Mouse (Mus musculus) forebrain, postnatal 0 days (tissue): ENCODE results near the gene Mrvi1. TPM values are rescaled to one million over a fixed set of nuclear protein-coding genes. Genes with fewer than 3 reads are reported as not detected.
A peak's percentile ranks its signal among the peaks of the same experiment; 100 is the strongest.

ENCODE experiments used
- ATAC-seq: fragments of 200-750 bp; cut with Nextera tagmentation; 2 replicates; pipeline ENCODE4 v1.8.0; 2017; ENCODE audit warnings: mild to moderate bottlenecking, moderate library complexity
- DNase-seq: peaks from one replicate; pipeline ENCODE4 v3.0.0-alpha.2; 2015
- H3K27ac ChIP-seq: fragments of 300-500 bp; sonication (generic); 2 replicates; pipeline ENCODE4 v1.5.1; 2014; ENCODE audit warnings: low read depth, mild to moderate bottlenecking, antibody characterized with exemption, low read length, moderate library complexity, mixed read lengths
- H3K27me3 ChIP-seq: fragments of 300-500 bp; sonication (generic); 2 replicates; pipeline ENCODE4 v1.6.1; 2014; ENCODE audit warnings: mild to moderate bottlenecking, low read length, mixed read lengths; ENCODE audit not compliant: insufficient read depth
- H3K36me3 ChIP-seq: fragments of 300-500 bp; sonication (generic); 2 replicates; pipeline ENCODE4 v1.6.1; 2014; ENCODE audit warnings: mild to moderate bottlenecking, moderate library complexity; ENCODE audit not compliant: insufficient read depth
- H3K4me1 ChIP-seq: fragments of 300-500 bp; sonication (generic); 2 replicates; pipeline ENCODE4 v1.6.1; 2014; ENCODE audit warnings: antibody characterized with exemption; ENCODE audit not compliant: insufficient read depth
- H3K4me2 ChIP-seq: fragments of 300-500 bp; sonication (generic); 2 replicates; pipeline ENCODE4 v1.6.1; 2014; ENCODE audit warnings: low read depth, mild to moderate bottlenecking, moderate library complexity
- H3K4me3 ChIP-seq: fragments of 300-500 bp; sonication (generic); 2 replicates; pipeline ENCODE4 v1.5.1; 2014; ENCODE audit warnings: low read depth, low read length, mixed read lengths
- H3K9ac ChIP-seq: fragments of 300-500 bp; sonication (generic); 2 replicates; pipeline ENCODE4 v1.6.1; 2014; ENCODE audit warnings: mild to moderate bottlenecking
- H3K9me3 ChIP-seq: fragments of 300-500 bp; sonication (generic); 2 replicates; pipeline ENCODE4 v1.6.1; 2016; ENCODE audit warnings: low read length
- CTCF ChIP-seq: sonication (generic); IDR thresholded peaks from 2 replicates; pipeline ENCODE4 v1.5.1; 2016; ENCODE audit warnings: antibody characterized with exemption, control low read depth, low read depth
- WGBS: fragments of 180-500 bp; shearing (Covaris S2); extraction: QIAGEN DNeasy Blood & Tissue Kit; methylation state at CpG from one replicate; pipeline ENCODE4 v1.1.7; 2014; 5-methylcytosine and 5-hydroxymethylcytosine counted together
- polyA plus RNA-seq: library from polyadenylated mRNA; unstranded; fragments of >200 nt; fragmentation: Nextera tagmentation; extraction: Ambion mirVana; gene quantifications from 2 replicates; pipeline ENCODE4 v1.2.1, GENCODE M21; 2015
- total RNA-seq: library from RNA; depleted of rRNA; stranded (reverse); fragments of >200 nt; gene quantifications from 2 replicates; pipeline ENCODE4 v1.2.3, GENCODE M21; 2014

Mrvi1 gene
- total and polyA plus RNA-seq, 2 experiments from 2014 or later: 0.44 to 2.7 TPM

- 86% methylated on average over 2 of the region's 2 CpGs for WGBS
- Histone ChIP-seq H3K4me1 (no peaks in the 10 kb centered on the region), H3K36me3 (no peaks in the 10 kb centered on the region), H3K4me2 (no peak overlapping the region), H3K4me3 (no peak overlapping the region), H3K9ac (no peak overlapping the region), H3K9me3 (no peaks in the 10 kb centered on the region), H3K27me3 (no peaks in the 10 kb centered on the region), H3K27ac (no peak overlapping the region)
- no peak for TF ChIP-seq CTCF
- no peak for ATAC-seq
- DNase-seq: no peak
Observed at GRCm38 (mm10) chr7:110847321-110847720, 134.9 kb downstream of the Mrvi1 start.

DNA sequence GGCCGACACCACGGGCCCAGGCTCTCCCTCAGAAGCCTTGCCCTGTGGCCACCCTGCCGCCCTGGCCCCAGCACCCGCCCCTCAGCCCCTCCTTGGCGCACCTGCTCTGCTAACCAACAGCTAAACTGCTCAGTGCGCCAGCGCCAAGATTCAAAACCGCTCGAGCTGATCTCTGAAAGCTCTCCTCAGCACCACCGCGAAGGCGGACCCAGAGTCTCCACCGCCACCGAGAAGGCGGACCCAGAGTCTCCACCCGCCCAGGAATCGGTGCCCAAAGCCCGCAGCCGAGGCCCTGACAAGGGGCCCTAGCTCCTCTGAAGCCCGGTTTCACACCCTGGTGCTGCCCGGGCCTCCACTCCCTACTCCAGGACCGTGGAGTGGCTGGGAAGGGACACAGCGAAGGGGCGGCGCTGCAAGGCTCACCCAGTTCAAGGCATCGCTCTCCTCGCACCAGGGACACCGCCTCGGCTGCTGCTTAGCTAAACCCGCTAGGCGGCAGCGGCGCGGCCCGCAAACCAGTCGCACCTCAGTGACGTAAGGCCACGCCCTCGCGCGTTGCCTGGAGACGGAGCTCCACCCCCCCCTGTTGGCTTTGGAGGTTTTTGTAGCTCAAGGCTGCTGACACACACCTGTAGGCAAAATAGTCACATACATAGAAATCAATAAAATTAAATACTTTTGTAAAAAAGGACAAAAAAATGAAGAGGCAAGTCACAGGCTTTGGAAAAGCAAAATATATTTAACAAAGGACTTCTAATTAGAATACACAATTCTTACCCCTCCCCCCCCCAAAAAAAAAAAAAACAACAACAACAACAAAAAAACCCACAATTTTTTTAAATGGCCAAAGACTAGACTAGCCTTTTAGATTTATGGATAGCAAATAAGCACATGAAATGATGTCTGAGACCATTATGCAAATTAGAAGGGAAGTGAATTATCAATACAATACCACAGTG lies 138.1 kb downstream of the Mrvi1 start, which contains the start of gene Rnf141:
TSS of gene Rnf141 (minus strand) at position 542 of the 959 bp plus-strand sequence.
- ATAC-seq: peak; percentile 96
- DNase-seq: peak; percentile 96
- H3K27me3 ChIP-seq: no peaks in the 10 kb centered on the region
- WGBS: under 1% methylated on average over 42 of the region's 42 CpGs
- TF ChIP-seq CTCF: peak; percentile 81
- H3K4me2 ChIP-seq: peak within 1 kb of the TSS; percentile 80
- peak within 1 kb of the TSS; percentile 87 for H3K9ac ChIP-seq
- H3K9me3 ChIP-seq: no peaks in the 10 kb centered on the region
- no peaks in the 10 kb centered on the region for H3K36me3 ChIP-seq
- peak within 1 kb of the TSS; percentile 83 for H3K4me3 ChIP-seq
- peak within 1 kb of the TSS; percentile 90 for H3K27ac ChIP-seq
- H3K4me1 ChIP-seq: no peaks in the 10 kb centered on the region

DNA sequence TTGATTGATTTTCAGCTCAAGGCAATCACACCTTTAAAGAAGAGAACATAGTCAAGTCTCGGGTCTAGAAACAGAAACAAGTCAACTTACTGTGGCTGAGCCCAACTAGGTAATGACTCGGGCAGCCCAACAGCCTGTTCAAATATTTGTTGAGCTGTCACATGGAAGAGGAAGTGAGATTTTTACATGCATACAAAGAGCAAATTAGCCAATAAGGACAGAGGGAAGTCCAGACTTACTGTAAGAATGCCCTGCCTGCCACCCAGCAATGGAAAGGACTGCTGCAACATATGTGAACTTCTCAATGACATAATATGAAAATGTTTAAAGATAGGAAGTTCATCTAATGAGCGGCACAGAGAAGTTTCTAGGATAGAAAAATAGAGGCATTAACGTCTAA lies 141.9 kb downstream of the Mrvi1 start:
- Histone ChIP-seq H3K27me3 (no peaks in the 10 kb centered on the region), H3K9me3 (no peaks in the 10 kb centered on the region), H3K4me2 (no peak overlapping the region), H3K9ac (no peak overlapping the region), H3K4me3 (no peak overlapping the region), H3K36me3 (peaks cover 7% of the 10 kb centered on the region; the same call in 1 of the 2 replicates), H3K27ac (no peak overlapping the region), H3K4me1 (no peaks in the 10 kb centered on the region)
- ATAC-seq: no peak
- TF ChIP-seq CTCF: no peak
- DNase-seq: no peak
- WGBS: 84% methylated on average over 4 of the region's 4 CpGs

DNA sequence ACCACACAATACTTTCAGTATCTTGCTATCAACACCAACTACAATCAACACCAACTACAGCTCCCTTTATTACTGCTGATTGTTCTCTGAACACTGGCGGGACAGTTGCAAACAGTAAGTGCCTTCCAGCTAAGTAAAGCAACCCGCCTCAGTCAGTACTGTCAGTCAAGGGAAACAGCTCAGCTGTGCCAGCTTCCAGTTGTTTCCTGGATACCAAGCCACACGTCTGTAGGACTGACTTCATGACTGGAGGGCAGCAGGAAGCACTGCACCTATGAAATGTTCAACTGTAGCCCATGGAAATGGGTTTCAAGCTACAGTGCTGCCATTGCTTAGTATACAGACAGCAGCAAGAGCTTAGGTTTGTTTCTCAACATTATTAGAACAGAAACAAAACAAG lies 147.7 kb downstream of the Mrvi1 start:
- no peak for ATAC-seq
- DNase-seq: no peak
- Histone ChIP-seq H3K9ac (no peak overlapping the region), H3K27ac (no peak overlapping the region), H3K4me1 (no peaks in the 10 kb centered on the region), H3K36me3 (peaks cover 26% of the 10 kb centered on the region), H3K9me3 (no peaks in the 10 kb centered on the region), H3K27me3 (no peaks in the 10 kb centered on the region), H3K4me2 (no peak overlapping the region), H3K4me3 (no peak overlapping the region)
- no peak for TF ChIP-seq CTCF
- WGBS: 61% methylated on average over 3 of the region's 3 CpGs

DNA sequence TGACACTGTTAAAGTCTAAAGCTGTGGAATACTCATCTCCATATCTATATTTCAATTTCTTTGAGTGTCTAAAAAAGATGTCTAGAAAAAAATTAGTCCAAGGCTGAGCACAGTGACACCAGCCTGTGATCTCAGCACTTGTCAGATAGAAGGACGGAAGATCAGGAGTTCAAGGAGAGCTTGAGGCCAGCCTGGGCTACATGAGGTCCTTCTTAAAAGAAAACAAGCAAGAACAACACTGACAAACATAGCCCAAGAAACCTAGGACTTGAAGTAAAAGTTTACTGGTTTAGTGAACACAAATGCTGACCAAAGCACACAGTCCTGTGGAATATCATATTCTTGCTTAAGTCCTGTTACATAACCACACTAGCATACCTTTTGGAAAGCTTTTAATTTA lies 148.2 kb downstream of the Mrvi1 start:
- Histone ChIP-seq H3K36me3 (peaks cover 30% of the 10 kb centered on the region), H3K4me1 (no peaks in the 10 kb centered on the region), H3K4me2 (no peak overlapping the region), H3K27me3 (no peaks in the 10 kb centered on the region), H3K27ac (no peak overlapping the region), H3K4me3 (no peak overlapping the region), H3K9me3 (no peaks in the 10 kb centered on the region), H3K9ac (no peak overlapping the region)
- DNase-seq: no peak
- ATAC-seq: no peak
- TF ChIP-seq CTCF: no peak
- WGBS: 90% methylated on average over 1 of the region's 1 CpGs

DNA sequence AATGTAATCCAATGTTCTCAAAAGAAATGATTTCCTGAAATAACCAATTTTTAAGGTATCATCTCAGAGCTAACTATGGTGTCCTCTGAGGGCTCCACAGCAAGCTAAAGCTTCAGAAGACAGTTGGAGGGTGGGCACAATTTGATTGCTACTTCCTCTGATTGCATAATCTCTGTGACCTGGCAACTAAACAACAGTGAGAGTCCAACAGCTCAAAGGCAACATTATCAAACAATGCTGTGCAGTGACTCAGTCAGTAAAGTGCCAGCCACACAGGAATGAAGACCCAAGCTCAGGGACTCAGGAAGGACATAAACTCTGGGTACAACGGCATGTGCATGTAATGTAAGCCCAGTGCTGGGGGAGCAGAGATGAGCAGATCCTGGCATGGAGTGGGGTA lies 149.2 kb downstream of the Mrvi1 start:
- Histone ChIP-seq H3K9me3 (no peaks in the 10 kb centered on the region), H3K9ac (no peak overlapping the region), H3K27me3 (no peaks in the 10 kb centered on the region), H3K4me1 (no peaks in the 10 kb centered on the region), H3K4me3 (no peak overlapping the region), H3K27ac (no peak overlapping the region), H3K36me3 (peaks cover 35% of the 10 kb centered on the region), H3K4me2 (no peak overlapping the region)
- ATAC-seq (no peak), DNase-seq (no peak)
- no peak for TF ChIP-seq CTCF
- 96% methylated on average over 1 of the region's 1 CpGs for WGBS
